In genomic region chr3:103102454-103103390, GRCm38 (mm10) we compare ENCODE assay signal across 8 mouse cellular contexts. TPM values are rescaled to one million over a fixed set of nuclear protein-coding genes. Genes with fewer than 3 reads are reported as not detected.
DNase-seq lines count a peak whose midpoint lies in the region; ATAC-seq lines count a peak whose summit lies in the region.

Gene Dennd2c (plus strand): TSS chr3:103102604.

- H3K4me1 ChIP-seq in intestine, embryonic 15.5 days (replicated peaks) = 0 out of 2 replicates have a peak, but pooled peaks cover 5% of the 10 kb centered on the region

- intact Hi-C loops in left cerebral cortex, postnatal 14 days (cut with DNase I) = no loop called here

- peak within 1 kb of the TSS; percentile 88 for H3K4me2 ChIP-seq in intestine, embryonic 15.5 days (replicated peaks)

- peak; percentile 99 for ATAC-seq in intestine, embryonic 15.5 days
- ATAC-seq in megakaryocyte-erythroid progenitor cell, adult 5-6 weeks (replicated peaks; ENCODE audit: low FRiP score, low TSS enrichment, poor library complexity, severe bottlenecking) = peak; percentile 98

- peak within 1 kb of the TSS; percentile 77 for H3K9ac ChIP-seq in intestine, embryonic 15.5 days

- DNase-seq in adrenal gland, adult 8-10 months = peak; percentile 91
- peak; percentile 94 for DNase-seq in embryo, embryonic 9.5 days (ENCODE audit: extremely low spot score)
- peak; percentile 90 to 94 for DNase-seq in gastrocnemius, postnatal 4 days (ENCODE audit: low spot score in 2 of 2)
- peak; percentile 71 to 72 for DNase-seq in left cerebral cortex, postnatal 14 days (ENCODE audit: low spot score in 2 of 2)
- DNase-seq in right cerebral cortex, postnatal 14 days = peak; percentile 72
- DNase-seq in urinary bladder, postnatal 36 days (ENCODE audit: low spot score in 2 of 2) = peak; percentile 97 to 99

- no peaks in the 10 kb centered on the region for H3K9me3 ChIP-seq in intestine, embryonic 15.5 days

- peak within 1 kb of the TSS; percentile 80 for H3K4me3 ChIP-seq in intestine, embryonic 15.5 days (replicated peaks)

- H3K27ac ChIP-seq in intestine, embryonic 15.5 days = peak within 1 kb of the TSS; percentile 62; the same call in 1 of the 2 replicates

- no peaks in the 10 kb centered on the region for H3K27me3 ChIP-seq in intestine, embryonic 15.5 days (replicated peaks)

- WGBS in intestine, embryonic 15.5 days = under 1% methylated on average over 72 of the region's 72 CpGs

- H3K36me3 ChIP-seq in intestine, embryonic 15.5 days = no peaks in the 10 kb centered on the region

RNA-seq across cellular contexts. Expression of gene Dennd2c, which starts in this region (rescaled TPM):
- 1 to 10 TPM; 1.2 to 2.4 (median 1.9) TPM for total RNA-seq in adrenal gland, adult 8-10 months (2022)
- 10 to 100 TPM; 14.6 to 16.0 TPM for total RNA-seq in gastrocnemius, postnatal 4 days (2021)
- 3.0 and 3.1 TPM in 2 replicates for polyA plus RNA-seq in intestine, embryonic 15.5 days (2015; fragmentation: Nextera tagmentation; extraction: Ambion mirVana)
- under 1 TPM; 0.81 to 0.89 TPM for total RNA-seq in left cerebral cortex, postnatal 14 days (2021)
- total RNA-seq in megakaryocyte-erythroid progenitor cell, adult 5-6 weeks (2014; fragmentation: Nextera tagmentation) = 4.0 and 4.9 TPM in 2 replicates
- 2.0 and 2.4 TPM in 2 replicates for total RNA-seq in megakaryocyte-erythroid progenitor cell, adult 5-6 weeks (2017)

Comparison
In these comparisons a context has a peak if more than half of its experiments do, and no peak if none do; other contexts are left out.
1. Peak in every context shown above with its lines: DNase-seq, ATAC-seq, H3K4me3 ChIP-seq and H3K27ac ChIP-seq.
2. Peak in DNase-seq in left cerebral cortex, postnatal 14 days; RNA of the gene not detected or under 1 TPM.